Mouse (Mus musculus) cerebellum, adult 2 months (tissue): ENCODE measurements around the gene Plcd1. TPM values are rescaled to one million over a fixed set of nuclear protein-coding genes. Genes with fewer than 3 reads are reported as not detected.
A peak's percentile ranks its signal among the peaks of the same experiment; 100 is the strongest.

Experiments
- DNase-seq, 2 experiments: peaks; one replicate each; pipeline ENCODE4 v3.0.0; 2021
- H3K27ac ChIP-seq: fragments of 200-500 bp; 2 replicates; pipeline ENCODE4 v1.5.1; 2012; ENCODE audit warnings: low read length, control low read depth, inconsistent platforms; ENCODE audit not compliant: insufficient read depth
- H3K27me3 ChIP-seq: fragments of 200-500 bp; 2 replicates; pipeline ENCODE4 v1.6.1; 2012; ENCODE audit warnings: inconsistent platforms, mild to moderate bottlenecking, low read length, moderate library complexity; ENCODE audit not compliant: control insufficient read depth, insufficient read depth
- H3K4me1 ChIP-seq: fragments of 200-500 bp; 2 replicates; pipeline ENCODE4 v1.6.1; 2011; ENCODE audit warnings: low read length; ENCODE audit not compliant: control insufficient read depth, insufficient read depth
- H3K4me3 ChIP-seq: fragments of 200-500 bp; replicated peaks from 2 replicates; pipeline ENCODE3; 2011; ENCODE audit warnings: mild to moderate bottlenecking, low read depth, low read length, control low read depth; ENCODE audit not compliant: insufficient read depth
- CTCF ChIP-seq: fragments of 200-500 bp; IDR thresholded peaks from 2 replicates; pipeline ENCODE4 v1.5.1; 2011; ENCODE audit warnings: low read depth, mild to moderate bottlenecking, control low read depth, low read length, moderate library complexity, borderline replicate concordance; ENCODE audit not compliant: insufficient read depth
- POLR2A ChIP-seq: fragments of 200-500 bp; IDR thresholded peaks from 2 replicates; pipeline ENCODE4 v1.6.1; 2011; ENCODE audit warnings: low read length, control low read depth, borderline replicate concordance; ENCODE audit not compliant: insufficient read depth
- WGBS: fragments of 180-500 bp; shearing (Covaris S2); methylation state at CpG from one replicate; pipeline ENCODE4 v1.1.7; 2018; 5-methylcytosine and 5-hydroxymethylcytosine counted together
- polyA plus RNA-seq: library from polyadenylated mRNA; depleted of rRNA; stranded (reverse); fragments of >200 nt; gene quantifications from 2 replicates; pipeline ENCODE4 v1.2.3, GENCODE M21; 2012; rRNA removed

Plcd1 gene
- polyA plus RNA-seq: 14.7 and 16.3 TPM in 2 replicates

DNA sequence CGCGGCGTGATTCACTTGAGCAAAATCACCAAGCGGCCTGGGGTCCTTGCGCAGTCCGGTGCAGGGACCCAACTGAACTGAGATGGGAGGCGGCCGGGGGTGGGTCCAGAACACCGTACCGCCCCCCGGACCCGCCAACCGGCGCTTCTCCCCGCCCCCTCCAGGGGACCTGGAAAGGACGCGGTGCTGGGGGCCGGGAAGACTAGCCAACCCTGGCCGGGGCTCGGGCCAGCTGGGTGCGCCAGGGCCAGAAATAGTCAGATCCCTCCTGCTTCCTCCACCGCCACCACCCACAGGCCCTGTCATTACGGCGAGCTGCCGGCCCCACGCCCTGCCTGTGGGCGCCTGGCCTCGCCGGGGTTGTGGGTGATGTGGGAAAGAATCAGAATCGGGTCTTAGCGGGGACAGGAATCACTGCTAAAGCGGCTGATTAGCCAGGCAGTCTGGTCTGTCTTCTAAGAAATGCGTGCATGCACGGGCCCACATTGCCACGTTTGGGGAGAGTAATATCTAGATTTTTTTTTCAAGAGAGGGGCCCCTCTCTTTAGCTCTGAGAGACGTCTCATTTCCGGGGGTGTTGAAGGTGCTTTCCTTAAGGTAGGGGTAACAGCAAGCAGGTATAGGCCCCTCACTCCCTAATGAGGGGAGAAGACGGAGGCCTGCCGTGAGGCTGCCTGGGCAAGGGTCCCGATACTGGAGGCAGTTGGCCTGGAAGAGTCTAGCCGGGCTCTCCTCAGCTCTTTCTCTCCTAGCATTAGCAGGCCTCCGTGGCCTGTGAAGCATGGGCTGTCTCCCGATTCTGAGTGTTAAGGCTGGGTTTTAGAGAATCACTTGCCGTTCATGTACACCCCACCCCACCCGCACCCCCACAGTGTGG, at the start of gene Plcd1:
TSS of gene Plcd1 (minus strand) at position 84 of the 877 bp plus-strand sequence.
- peaks cover 7% of the 10 kb centered on the region; the same call in 1 of the 2 replicates for H3K4me1 ChIP-seq
- no peak for TF ChIP-seq CTCF
- no peak for TF ChIP-seq POLR2A

DNA sequence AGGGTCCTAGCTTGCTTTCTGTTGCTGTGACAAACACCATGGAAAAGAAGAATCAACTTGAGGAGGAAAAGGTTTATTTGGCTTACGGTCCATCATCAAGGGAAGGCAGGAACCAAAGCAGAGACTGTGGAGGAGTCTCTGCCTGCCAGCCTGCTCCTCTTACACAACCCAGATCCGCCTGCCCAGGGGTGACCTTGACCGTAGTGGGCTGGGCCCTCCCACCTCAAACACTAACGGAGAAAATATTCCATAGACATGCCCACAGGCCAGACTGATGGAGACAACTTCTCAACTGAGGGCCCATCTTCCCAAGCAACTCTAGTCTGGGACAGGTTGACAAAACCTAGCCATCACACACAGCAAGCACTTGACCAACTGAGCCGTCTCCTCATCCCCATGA, 48.8 kb upstream of the Plcd1 start:
- 95% methylated on average over 5 of the region's 5 CpGs for WGBS

More for the DNA sequence above, at the start of gene Plcd1:
- peak within 1 kb of the TSS; percentile 68 for H3K4me3 ChIP-seq
- H3K27ac ChIP-seq: peak within 1 kb of the TSS; percentile 59; the same call in 1 of the 2 replicates
- DNase-seq: peak; percentile 72 to 80
- H3K27me3 ChIP-seq: no peaks in the 10 kb centered on the region
- WGBS: 13% methylated on average over 45 of the region's 45 CpGs

DNA sequence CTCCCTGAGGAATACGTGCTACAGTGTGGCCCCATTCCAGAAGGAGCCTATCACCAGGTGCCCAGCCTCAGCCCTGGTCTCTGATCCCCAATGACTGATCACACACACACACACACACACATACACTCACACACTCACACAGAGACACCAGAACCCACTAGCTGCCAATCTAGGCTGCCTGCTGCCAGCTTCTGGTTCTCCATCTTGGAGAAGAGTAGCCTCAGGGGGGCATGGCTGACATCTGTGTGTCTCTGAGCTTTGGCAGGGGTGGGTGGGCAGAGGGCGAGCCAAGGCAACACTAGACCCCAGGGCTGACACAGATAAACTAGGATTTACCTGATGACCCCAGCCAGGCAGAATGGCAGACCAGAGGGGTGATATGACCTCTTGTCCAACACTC, 45.5 kb upstream of the Plcd1 start:
- no peak overlapping the region for H3K4me3 ChIP-seq
- H3K27ac ChIP-seq: no peak overlapping the region
- WGBS: 45% methylated on average over 2 of the region's 2 CpGs
- H3K4me1 ChIP-seq: 0 out of 2 replicates have a peak, but pooled peaks cover under 1% of the 10 kb centered on the region
- no peak for TF ChIP-seq CTCF
- no peak for TF ChIP-seq POLR2A
- no peaks in the 10 kb centered on the region for H3K27me3 ChIP-seq
- no peak for DNase-seq

More for the DNA sequence above, 48.8 kb upstream of the Plcd1 start:
- H3K27ac ChIP-seq: no peak overlapping the region
- TF ChIP-seq CTCF (no peak), POLR2A (no peak)
- H3K27me3 ChIP-seq: no peaks in the 10 kb centered on the region
- peaks cover 6% of the 10 kb centered on the region; the same call in 1 of the 2 replicates for H3K4me1 ChIP-seq
- no peak overlapping the region for H3K4me3 ChIP-seq
- DNase-seq: no peak

DNA sequence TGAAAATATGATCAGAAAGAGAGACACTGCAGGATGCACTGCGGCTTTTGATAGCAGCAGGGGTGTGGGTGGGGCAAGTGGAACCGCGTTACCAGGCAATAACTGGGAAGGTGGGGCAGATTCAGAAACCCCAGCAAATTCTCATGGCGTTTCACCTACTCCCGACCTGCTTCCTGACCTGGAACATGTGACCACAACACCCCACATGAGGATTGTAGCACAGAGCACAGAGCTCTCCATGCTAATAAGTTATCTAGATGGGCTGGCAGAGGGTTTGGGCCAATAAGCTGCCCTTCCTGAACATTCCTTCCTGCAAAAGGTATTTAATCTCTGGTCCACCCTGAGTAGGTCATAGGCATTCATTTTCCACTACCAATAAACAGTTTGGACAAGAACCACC, 37.4 kb upstream of the Plcd1 start:
- Histone ChIP-seq H3K4me3 (no peak overlapping the region), H3K27ac (no peak overlapping the region), H3K4me1 (no peaks in the 10 kb centered on the region; the same call in 1 of the 2 replicates), H3K27me3 (no peaks in the 10 kb centered on the region)
- DNase-seq: no peak
- TF ChIP-seq POLR2A: no peak
- TF ChIP-seq CTCF: no peak
- 65% methylated on average over 5 of the region's 5 CpGs for WGBS

DNA sequence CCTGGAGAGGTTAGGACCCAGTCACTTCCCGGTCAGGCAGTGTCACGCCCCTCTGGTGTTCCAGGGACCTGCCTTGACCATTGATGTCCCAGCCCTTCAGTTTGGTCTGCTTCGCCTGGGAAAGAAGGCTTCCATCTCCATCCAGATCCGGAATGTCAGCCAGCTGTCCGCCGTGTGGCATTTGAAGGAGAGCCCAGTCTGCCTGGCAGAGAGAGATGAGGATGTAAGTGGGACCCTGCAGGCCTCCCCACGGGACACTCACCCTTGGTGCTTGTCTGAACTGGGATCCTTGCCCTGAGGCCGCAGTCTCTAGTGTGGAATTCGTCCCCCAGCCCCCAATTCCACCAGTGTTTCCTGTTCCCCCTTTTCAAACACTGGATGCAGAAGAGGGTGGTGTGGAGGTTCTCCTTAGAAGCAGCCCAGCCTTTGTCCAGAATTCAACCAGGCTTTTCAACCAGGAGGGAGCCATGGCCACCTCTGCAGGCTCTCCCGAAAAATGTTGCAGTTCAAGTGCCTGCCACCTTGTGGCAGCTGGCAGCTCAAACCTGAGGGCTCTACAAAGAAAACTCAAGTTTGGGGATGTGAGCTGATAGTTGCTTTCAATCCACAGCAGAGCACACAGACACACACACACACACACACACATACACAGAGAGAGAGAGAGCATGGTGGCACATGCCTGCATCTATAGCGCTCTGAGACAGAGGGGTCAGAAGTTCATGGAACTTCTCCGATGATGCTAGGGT, 35.3 kb upstream of the Plcd1 start:
- 45% methylated on average over 12 of the region's 12 CpGs for WGBS
- TF ChIP-seq CTCF: no peak
- no peak for TF ChIP-seq POLR2A

DNA sequence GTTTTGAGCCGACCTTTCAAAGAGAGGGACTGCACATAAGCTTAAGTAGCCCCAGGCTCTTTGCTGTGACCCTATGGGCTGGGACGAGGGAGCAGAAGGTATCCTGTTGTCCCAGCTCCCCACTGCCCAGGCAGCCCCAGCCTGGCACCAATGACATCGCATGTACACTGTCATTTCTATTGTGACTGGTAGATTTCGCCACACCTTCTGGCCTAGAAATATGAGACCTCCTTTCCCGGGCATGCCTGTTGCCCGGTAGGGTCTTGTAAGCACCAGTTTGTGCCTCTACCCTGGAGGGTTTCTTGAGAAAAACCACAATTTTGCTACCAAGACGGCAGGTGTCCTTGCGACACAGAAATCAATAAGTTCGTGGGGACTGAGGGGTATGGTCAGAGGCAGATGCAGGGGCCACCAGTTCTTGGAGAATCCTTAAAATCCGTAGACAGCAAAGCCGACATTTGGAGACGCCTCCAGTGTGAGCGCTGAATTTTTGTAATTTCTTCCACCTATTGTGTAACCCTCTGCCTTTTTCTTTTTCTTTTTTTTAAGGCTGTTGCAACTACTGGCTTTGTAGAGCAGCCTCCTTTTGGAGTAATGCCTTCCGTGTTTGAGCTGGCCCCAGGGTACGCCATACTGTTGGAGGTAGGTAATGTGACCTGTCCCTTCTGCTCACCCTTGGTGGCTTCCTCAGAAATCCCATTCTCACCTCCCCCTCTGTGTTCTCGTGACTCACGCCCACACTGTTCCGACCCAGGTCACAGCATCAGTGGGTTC, 29.5 kb upstream of the Plcd1 start:
- Histone ChIP-seq H3K4me3 (no peak overlapping the region), H3K4me1 (no peaks in the 10 kb centered on the region), H3K27me3 (no peaks in the 10 kb centered on the region), H3K27ac (no peak overlapping the region)
- DNase-seq: no peak
- no peak for TF ChIP-seq CTCF
- TF ChIP-seq POLR2A: no peak
- WGBS: 85% methylated on average over 18 of the region's 18 CpGs

More for the DNA sequence above, 35.3 kb upstream of the Plcd1 start:
- Histone ChIP-seq H3K4me3 (no peak overlapping the region), H3K27me3 (no peaks in the 10 kb centered on the region), H3K27ac (no peak overlapping the region), H3K4me1 (no peaks in the 10 kb centered on the region; the same call in 1 of the 2 replicates)
- no peak for DNase-seq

DNA sequence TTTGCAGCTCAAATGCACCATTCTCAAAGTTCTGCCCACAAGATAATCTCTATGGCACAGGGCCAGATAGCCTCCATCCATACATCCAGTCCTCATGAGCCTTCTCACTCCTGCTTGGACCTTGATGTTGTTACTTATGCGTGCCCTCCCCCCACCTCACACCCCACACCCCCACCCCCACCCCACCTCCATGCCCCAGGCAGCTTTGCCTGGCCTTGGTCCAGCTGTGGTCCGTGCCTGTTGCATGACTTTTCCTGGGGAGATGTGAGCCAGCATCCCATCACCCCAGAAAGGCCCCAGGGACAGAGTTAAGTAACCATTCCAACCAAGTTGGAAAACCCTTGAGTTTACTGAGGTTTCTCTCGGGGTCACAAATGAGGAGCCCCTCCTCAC, 26.9 kb upstream of the Plcd1 start:
- no peak overlapping the region for H3K27ac ChIP-seq
- 68% methylated on average over 3 of the region's 3 CpGs for WGBS
- H3K4me1 ChIP-seq: no peaks in the 10 kb centered on the region

More for the DNA sequence above, 26.9 kb upstream of the Plcd1 start:
- TF ChIP-seq POLR2A (no peak), CTCF (no peak)
- Histone ChIP-seq H3K4me3 (no peak overlapping the region), H3K27me3 (no peaks in the 10 kb centered on the region)
- no peak for DNase-seq
